Mouse (Mus musculus) cerebellum, adult 11 months (tissue): Measurements from ENCODE around the gene Phactr2.

Source experiments
- DNase-seq: peaks from one replicate; pipeline ENCODE4 v3.0.0; 2022

Gene Phactr2

DNA sequence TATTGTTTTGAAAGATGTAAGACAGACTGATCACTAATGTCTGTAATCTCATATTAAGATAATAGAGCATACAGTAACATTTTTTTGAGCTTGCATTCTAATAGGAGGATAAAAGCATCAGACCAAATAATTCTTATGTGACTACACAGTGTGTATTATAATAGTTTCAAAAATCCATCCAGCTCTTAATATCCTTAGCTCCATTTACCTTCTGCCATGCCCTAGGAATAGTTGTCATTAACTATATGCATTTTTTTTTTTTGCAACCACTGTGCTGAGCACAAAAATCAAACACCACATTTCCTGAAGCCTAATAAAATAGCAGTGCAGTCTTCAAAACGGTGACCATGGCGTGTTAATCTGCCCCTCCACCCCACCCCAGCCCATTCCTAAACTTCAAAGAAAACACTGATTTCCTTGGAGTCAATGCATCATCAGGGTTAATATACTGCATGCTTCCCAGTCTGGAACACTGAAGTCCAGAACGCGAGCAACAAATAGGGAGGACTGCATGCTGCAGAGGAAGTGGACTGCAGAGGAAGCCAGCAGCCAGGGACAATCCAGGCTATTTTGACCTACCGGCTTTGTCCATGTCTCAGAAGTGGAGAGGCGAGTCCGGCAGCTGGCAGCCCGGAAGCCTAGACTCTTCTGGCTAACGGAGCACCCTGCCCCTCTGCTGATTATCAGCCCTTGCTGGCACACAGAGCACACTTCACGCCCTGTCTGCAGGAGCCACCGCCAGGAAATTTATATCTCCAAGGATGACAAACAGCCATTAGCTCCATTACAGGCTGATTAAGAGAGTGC, 85.9 kb downstream of the Phactr2 start:
- no peak for DNase-seq

- DNase-seq: no peak
Measured at GRCm38 (mm10) chr10:13384866-13385265, 89.3 kb downstream of the Phactr2 start.

GRCm38 (mm10) chr10:13377895-13378294, 96.3 kb downstream of the Phactr2 start:
- DNase-seq: no peak

DNA sequence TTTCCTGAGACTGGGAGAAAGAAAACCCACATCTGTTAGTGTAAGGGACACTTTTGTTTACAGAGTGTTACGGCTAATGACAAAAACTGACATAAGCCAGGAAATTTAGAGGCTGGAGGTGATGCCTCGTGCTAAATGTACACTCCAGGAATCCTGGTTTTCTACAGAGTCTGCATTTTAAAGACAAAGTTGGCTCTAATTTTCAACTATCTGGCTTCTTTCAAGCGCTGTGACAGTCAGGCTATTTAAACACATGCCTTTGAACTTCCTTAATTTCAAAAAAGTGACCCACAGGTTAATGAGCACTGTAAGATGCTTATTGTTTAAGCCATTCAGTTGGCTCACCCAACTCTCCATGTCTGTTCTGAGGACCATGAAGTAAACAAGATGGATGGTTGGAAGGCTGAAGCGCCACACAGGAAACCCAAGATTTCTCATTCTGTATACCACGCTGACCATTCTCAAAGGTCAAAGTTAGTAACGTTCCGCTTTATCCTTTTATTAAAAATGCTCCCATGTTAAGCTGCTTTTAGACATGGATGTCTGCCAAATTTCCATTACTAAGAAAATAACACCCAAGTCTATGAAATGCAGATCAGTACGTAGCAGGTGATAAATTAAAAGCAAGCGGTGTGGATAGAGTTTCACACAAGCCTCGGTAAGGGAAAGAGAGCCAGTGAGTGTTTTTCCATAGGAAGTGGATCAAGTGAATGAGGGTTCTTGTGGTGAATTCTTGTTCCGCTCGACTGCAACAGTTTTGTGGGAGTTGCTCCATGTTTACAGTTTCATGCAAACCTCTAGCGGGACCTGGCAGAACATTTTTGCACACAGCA, 97.6 kb downstream of the Phactr2 start:
- no peak for DNase-seq

- no peak for DNase-seq
Measured at GRCm38 (mm10) chr10:13375820-13376219, 98.4 kb downstream of the Phactr2 start.

DNA sequence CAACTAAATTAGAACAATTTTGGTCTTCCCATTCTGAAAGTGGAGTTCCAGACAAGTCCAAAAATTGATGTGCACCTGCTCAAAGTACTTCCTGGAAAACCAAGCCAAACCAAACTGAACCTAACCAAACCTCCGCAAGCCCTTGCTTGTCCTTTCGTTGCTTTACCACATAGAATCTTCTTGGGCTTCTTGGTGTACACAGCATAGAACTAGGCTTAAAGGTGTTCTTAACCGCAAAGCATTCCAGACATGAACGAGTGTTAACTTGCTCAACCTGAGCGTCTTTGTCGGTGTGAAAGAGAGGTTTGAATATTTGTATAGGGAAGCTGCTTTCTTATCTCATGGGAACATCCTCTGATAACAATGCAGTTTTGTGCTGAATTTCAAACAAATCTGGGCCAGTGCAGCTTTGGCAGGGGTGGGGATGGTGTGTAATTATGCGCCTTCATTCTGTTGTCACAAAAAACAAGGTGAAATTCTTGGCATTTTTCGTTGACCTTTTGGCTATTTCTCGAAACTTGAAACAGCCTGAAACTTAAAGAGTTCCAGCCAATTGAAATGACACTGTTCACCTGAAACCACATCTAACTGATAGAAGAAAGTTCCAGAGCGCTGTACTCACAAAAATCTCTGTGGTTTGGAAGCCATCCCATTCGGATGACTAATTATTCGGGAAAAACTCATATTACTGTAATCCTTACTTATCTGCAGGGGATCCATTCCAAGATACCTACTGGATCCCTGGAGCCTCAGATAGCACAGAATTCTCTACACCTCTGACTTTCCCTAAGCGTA, 104.4 kb downstream of the Phactr2 start:
- no peak for DNase-seq

DNA sequence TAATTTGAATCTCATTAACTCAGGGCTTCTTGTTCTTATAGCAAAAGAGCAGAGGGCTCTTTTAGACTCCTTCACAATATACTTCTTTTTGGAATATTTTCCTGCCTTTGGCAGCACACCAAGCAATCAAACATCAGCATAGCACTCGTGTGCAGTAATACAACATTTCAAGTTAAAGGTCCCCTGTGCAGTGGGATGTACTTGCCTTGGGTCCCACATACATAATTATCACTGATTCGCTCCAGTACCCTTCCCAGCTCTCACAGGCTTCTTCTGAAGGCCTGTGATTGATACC, 110.0 kb downstream of the Phactr2 start:
- no peak for DNase-seq

DNA sequence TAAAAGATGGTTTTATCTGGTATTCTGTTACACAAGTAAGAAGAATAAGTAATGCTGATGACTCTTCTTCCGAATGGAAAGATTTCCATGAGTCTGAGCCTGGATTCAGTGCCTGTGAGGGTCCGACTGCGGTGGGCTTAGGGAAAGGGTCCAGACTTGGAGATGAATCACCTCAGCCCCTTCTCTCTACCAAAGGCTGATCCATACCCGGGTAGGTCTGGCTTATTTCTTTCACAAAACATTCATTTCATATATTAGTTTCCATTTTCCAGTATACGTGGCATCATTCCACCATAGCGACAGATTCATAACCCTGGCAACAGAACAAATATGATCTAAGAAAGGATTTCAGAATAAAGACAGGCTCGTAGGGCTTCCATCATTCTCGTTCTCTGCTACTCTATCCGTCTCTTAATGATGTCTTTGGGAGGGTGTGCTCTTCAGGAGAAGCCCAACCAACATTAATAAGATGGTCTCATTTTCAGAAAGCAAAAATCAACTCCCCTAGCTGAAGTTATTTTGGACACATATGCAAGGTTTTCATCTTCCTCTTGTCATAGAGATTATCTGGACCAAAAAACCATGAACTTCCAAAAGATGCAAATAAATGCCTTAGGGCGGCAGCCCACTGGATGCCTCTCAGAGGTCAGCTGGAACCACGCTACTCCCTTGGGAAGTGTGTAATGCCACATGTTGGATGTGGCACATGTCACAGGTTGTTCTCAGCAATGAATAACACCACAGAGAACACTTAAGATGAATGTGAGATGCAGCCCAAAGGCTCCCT, 110.5 kb downstream of the Phactr2 start:
- no peak for DNase-seq

DNA sequence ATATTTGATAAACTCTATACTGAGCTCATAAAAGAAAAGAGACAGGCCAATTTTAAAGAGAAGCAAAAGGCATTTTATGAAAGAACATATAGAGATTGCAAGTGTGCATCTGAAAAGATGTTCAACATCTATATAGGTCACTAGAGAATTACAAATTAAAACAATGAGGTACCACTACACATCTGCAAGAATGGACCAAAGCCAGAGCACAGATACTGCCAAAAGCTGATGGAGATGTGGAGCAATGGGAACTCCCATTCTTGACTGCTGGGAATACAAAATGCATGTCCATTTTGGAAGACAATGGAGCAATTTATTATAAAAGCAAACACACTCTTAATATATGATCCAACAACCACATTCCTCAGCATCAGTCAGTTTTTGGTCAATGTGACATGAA, 113.3 kb downstream of the Phactr2 start:
- DNase-seq: no peak

- DNase-seq: no peak
Measured at GRCm38 (mm10) chr10:13359846-13360245, 114.4 kb downstream of the Phactr2 start.

- no peak for DNase-seq
Measured at GRCm38 (mm10) chr10:13358679-13359078, 115.5 kb downstream of the Phactr2 start.

- no peak for DNase-seq
Measured at GRCm38 (mm10) chr10:13346609-13347290, 127.5 kb downstream of the Phactr2 start.

- no peak for DNase-seq
Measured at GRCm38 (mm10) chr10:13340583-13340982, 133.6 kb downstream of the Phactr2 start.

DNA sequence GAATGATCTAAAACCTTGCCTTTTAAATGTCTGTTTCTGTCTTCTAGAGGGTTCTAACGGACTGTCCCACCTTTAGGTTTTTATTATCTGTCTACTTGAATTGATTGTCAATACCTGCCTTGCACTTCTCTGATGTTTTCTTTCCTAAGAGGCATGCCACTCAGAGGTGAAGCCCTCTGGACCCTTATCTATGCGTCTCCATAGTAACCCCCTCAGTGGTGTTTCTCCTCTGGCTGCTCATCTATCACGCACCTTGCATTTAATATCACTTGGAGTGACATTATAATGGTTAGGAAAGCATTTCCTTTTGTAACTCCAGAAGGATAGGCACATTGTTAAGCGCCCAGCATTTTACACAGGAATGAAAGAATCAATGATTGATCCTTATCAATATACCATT, 137.2 kb downstream of the Phactr2 start:
- DNase-seq: no peak

DNA sequence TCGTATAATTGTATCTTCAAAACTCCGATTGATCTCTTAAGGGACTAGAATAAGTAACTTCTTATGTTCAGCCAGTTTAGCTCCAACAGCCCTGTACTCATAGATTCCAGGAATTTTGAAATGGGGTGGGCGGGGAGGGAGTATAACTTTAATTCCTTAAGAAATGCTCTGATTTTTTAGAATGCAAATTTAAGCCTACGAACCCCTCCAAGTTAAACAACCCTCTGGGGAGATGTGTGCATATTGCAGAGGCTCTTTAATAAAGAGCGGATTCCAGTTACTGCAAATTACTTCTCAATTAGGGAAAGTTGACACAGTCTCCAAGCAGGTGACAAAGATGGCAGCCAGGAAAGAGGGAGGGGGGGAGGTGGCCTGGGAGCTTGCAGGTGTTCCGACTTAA, 138.4 kb downstream of the Phactr2 start:
- no peak for DNase-seq

GRCm38 (mm10) chr10:13335347-13335746, 138.9 kb downstream of the Phactr2 start:
- DNase-seq: no peak

DNA sequence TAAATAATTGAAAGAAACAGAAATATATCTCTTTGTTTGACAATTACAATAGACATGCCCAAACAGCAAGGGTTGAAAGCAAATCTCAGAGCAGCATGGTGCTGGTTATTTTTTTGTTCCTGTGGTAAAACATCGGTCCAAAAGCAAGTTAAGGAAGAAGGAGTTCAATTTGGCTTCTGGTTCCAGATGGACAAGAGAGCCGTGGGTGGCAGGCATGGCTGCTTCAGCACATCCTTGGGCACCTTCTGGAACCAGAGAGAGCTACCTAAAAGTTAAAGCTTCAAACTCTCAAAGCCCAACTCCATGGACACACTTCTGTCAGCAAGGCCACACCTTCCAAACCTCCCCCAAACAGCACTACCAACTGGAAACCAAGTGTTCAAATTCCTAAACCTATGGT, 140.4 kb downstream of the Phactr2 start:
- no peak for DNase-seq

DNA sequence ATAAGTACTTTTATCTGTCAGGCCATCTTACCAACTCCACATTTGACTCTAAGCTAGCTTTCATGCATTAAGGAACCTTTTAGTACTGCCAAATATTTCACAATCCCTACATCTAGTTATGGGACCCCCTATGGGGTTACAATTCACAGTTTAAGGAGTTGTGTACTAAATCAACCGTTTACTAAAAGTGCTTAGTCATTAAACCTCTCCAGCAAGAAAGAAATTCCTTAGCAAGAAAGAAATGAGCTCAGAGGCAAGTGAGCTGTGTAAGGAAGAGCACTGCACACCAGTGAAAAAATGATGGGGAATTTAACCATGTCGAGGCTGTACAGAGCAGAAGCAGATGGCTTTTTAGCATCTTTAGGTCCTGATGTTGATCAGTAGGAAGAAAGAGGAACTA, 141.2 kb downstream of the Phactr2 start:
- DNase-seq: no peak

DNA sequence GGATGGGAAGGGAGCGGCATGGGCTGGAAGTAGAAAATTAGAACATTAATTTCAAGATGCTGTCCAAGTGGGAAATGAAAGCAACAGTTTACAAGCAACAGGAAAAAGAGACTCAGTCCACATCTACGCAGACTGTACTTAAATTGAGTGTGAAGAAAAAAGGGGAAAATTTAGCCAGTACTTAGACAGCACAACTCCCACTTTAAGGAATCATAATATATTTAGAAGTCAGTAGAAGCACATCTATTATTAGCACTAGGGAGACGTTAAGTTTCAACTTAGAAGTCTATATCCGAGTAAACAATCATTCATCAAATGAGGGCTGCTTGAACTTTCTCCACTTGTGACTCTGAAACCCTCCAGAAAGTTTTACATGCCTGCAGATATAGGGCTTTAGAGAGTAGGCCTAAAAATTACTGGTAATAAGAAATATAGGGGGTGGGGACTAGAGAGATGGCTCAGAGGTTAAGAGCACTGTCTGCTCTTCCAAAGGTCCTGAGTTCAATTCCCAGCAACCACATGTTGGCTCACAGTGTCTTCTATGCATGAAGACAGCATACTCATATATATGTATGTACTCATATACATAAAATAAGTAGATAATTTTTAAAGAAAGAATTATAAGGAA, 142.7 kb downstream of the Phactr2 start:
- DNase-seq: no peak

DNA sequence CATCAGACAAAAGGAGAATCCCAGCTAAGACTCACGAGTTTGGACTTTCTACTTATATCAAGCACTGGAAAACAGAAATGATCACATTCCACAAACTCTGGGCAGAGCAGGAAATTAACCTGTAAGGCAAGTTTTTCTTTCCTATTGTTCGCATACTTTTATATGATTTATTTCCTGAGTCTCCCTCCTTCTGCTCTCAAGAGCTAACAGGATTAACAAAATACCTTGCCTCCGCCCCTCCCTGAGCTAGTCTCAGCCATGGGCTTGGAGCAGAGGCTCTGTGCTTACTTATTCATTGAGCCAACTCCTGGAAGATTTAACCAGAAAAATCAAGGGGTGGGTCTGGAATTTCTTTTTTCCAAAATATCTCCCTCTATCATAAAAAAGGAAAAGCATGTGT, 145.6 kb downstream of the Phactr2 start:
- no peak for DNase-seq

- DNase-seq: no peak
Measured at GRCm38 (mm10) chr10:13326149-13326873, 147.9 kb downstream of the Phactr2 start.
